Mouse (Mus musculus): ENCODE data around the gene Aak1. TPM values are rescaled to one million over a fixed set of nuclear protein-coding genes. Genes with fewer than 3 reads are reported as not detected.

The Aak1 gene
- total and polyA plus RNA-seq, 2 experiments from 2014 or later, result 41.8 to 79.2 TPM

GRCm38 (mm10) chr6:86978909-86979265 lies 129.6 kb downstream of the Aak1 start:
- Histone ChIP-seq H3K27me3 (ENCODE audit: insufficient read depth, low read length) (no peaks in the 10 kb centered on the region), H3K9ac (replicated peaks; ENCODE audit: low read length, poor library complexity, severe bottlenecking) (no peak overlapping the region), H3K4me1 (ENCODE audit: insufficient read depth, low read length) (no peaks in the 10 kb centered on the region), H3K36me3 (ENCODE audit: insufficient read depth, low read length) (peaks cover 13% of the 10 kb centered on the region), H3K4me2 (ENCODE audit: low read depth, low read length, poor library complexity, severe bottlenecking) (no peak overlapping the region), H3K9me3 (ENCODE audit: low read length) (no peaks in the 10 kb centered on the region), H3K27ac (ENCODE audit: low read depth, low read length) (no peak overlapping the region), H3K4me3 (ENCODE audit: low read depth, low read length) (no peak overlapping the region)
- 91% methylated on average over 6 of the region's 6 CpGs for WGBS
- DNase-seq (ENCODE audit: low spot score) (no peak), ATAC-seq (ENCODE audit: low FRiP score) (no peak)
- TF ChIP-seq CTCF (IDR thresholded peaks at IDR 0.05), result no peak

- no peak for DNase-seq (ENCODE audit: low spot score)
- Histone ChIP-seq H3K27ac (ENCODE audit: low read depth, low read length) (no peak overlapping the region), H3K27me3 (ENCODE audit: insufficient read depth, low read length) (no peaks in the 10 kb centered on the region), H3K9me3 (ENCODE audit: low read length) (no peaks in the 10 kb centered on the region), H3K36me3 (ENCODE audit: insufficient read depth, low read length) (peaks cover 9% of the 10 kb centered on the region), H3K9ac (replicated peaks; ENCODE audit: low read length, poor library complexity, severe bottlenecking) (no peak overlapping the region), H3K4me1 (ENCODE audit: insufficient read depth, low read length) (no peaks in the 10 kb centered on the region), H3K4me3 (ENCODE audit: low read depth, low read length) (no peak overlapping the region), H3K4me2 (ENCODE audit: low read depth, low read length, poor library complexity, severe bottlenecking) (no peak overlapping the region)
- ATAC-seq (ENCODE audit: low FRiP score), result no peak
- WGBS, result 86% methylated on average over 2 of the region's 2 CpGs
- TF ChIP-seq CTCF (IDR thresholded peaks at IDR 0.05), result no peak
Measured at GRCm38 (mm10) chr6:86981206-86981605, 131.9 kb downstream of the Aak1 start.

- no peak overlapping the region for H3K4me3 ChIP-seq (ENCODE audit: low read depth, low read length)
- no peaks in the 10 kb centered on the region for H3K9me3 ChIP-seq (ENCODE audit: low read length)
- peaks cover 15% of the 10 kb centered on the region for H3K36me3 ChIP-seq (ENCODE audit: insufficient read depth, low read length)
- H3K9ac ChIP-seq (replicated peaks; ENCODE audit: low read length, poor library complexity, severe bottlenecking), result no peak overlapping the region
- DNase-seq (ENCODE audit: low spot score) (peak; percentile 13), ATAC-seq (ENCODE audit: low FRiP score) (no peak)
- 88% methylated on average over 8 of the region's 8 CpGs for WGBS
- no peak overlapping the region for H3K4me2 ChIP-seq (ENCODE audit: low read depth, low read length, poor library complexity, severe bottlenecking)
- H3K27me3 ChIP-seq (ENCODE audit: insufficient read depth, low read length), result no peaks in the 10 kb centered on the region
- peak; percentile 50 for TF ChIP-seq CTCF (IDR thresholded peaks at IDR 0.05)
- no peak overlapping the region for H3K27ac ChIP-seq (ENCODE audit: low read depth, low read length)
- H3K4me1 ChIP-seq (ENCODE audit: insufficient read depth, low read length), result no peaks in the 10 kb centered on the region
Measured at GRCm38 (mm10) chr6:86985314-86986106, 136.2 kb downstream of the Aak1 start.

- H3K36me3 ChIP-seq (ENCODE audit: insufficient read depth, low read length), result peaks cover 15% of the 10 kb centered on the region
- H3K4me1 ChIP-seq (ENCODE audit: insufficient read depth, low read length), result no peaks in the 10 kb centered on the region
- no peak overlapping the region for H3K27ac ChIP-seq (ENCODE audit: low read depth, low read length)
- WGBS, result 86% methylated on average over 6 of the region's 6 CpGs
- H3K27me3 ChIP-seq (ENCODE audit: insufficient read depth, low read length), result no peaks in the 10 kb centered on the region
- H3K4me3 ChIP-seq (ENCODE audit: low read depth, low read length), result no peak overlapping the region
- DNase-seq (ENCODE audit: low spot score) (peak; percentile 33), ATAC-seq (ENCODE audit: low FRiP score) (no peak)
- no peak for TF ChIP-seq CTCF (IDR thresholded peaks at IDR 0.05)
- no peak overlapping the region for H3K9ac ChIP-seq (replicated peaks; ENCODE audit: low read length, poor library complexity, severe bottlenecking)
- no peaks in the 10 kb centered on the region for H3K9me3 ChIP-seq (ENCODE audit: low read length)
- no peak overlapping the region for H3K4me2 ChIP-seq (ENCODE audit: low read depth, low read length, poor library complexity, severe bottlenecking)
Measured at GRCm38 (mm10) chr6:86989576-86989975, 140.3 kb downstream of the Aak1 start.

- Histone ChIP-seq H3K4me3 (ENCODE audit: low read depth, low read length) (no peak overlapping the region), H3K4me2 (ENCODE audit: low read depth, low read length, poor library complexity, severe bottlenecking) (no peak overlapping the region), H3K36me3 (ENCODE audit: insufficient read depth, low read length) (peaks cover 19% of the 10 kb centered on the region), H3K4me1 (ENCODE audit: insufficient read depth, low read length) (no peaks in the 10 kb centered on the region), H3K27me3 (ENCODE audit: insufficient read depth, low read length) (no peaks in the 10 kb centered on the region), H3K9me3 (ENCODE audit: low read length) (no peaks in the 10 kb centered on the region), H3K27ac (ENCODE audit: low read depth, low read length) (no peak overlapping the region), H3K9ac (replicated peaks; ENCODE audit: low read length, poor library complexity, severe bottlenecking) (no peak overlapping the region)
- 81% methylated on average over 3 of the region's 3 CpGs for WGBS
- DNase-seq (ENCODE audit: low spot score), result no peak
- ATAC-seq (ENCODE audit: low FRiP score), result no peak
- TF ChIP-seq CTCF (IDR thresholded peaks at IDR 0.05), result no peak
Measured at GRCm38 (mm10) chr6:86991041-86991440, 141.7 kb downstream of the Aak1 start.

DNA sequence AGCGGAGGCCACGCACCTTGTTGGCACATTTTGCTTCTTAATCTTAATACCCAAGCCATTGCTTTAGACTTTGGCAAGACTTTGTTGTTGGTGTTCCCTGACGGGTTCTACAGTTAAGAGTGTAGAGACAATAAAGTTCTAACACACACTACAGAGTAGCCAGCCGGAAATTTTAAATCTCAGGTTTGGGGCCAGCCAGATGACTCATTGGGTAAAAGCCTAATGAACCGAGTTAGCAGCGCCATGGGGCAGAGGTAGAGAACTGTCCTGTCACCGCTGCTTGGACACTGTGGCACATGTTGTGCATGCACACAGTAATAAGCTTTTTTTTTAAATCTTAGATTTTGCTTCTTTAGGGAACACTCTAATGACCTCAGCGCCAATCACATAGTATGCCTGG lies 143.0 kb downstream of the Aak1 start:
- Histone ChIP-seq H3K36me3 (ENCODE audit: insufficient read depth, low read length) (peaks cover 26% of the 10 kb centered on the region), H3K27ac (ENCODE audit: low read depth, low read length) (no peak overlapping the region), H3K9ac (replicated peaks; ENCODE audit: low read length, poor library complexity, severe bottlenecking) (no peak overlapping the region), H3K27me3 (ENCODE audit: insufficient read depth, low read length) (no peaks in the 10 kb centered on the region), H3K4me2 (ENCODE audit: low read depth, low read length, poor library complexity, severe bottlenecking) (no peak overlapping the region), H3K4me1 (ENCODE audit: insufficient read depth, low read length) (no peaks in the 10 kb centered on the region), H3K9me3 (ENCODE audit: low read length) (no peaks in the 10 kb centered on the region), H3K4me3 (ENCODE audit: low read depth, low read length) (no peak overlapping the region)
- 93% methylated on average over 8 of the region's 8 CpGs for WGBS
- no peak for TF ChIP-seq CTCF (IDR thresholded peaks at IDR 0.05)
- no peak for ATAC-seq (ENCODE audit: low FRiP score)
- DNase-seq (ENCODE audit: low spot score), result no peak
